In genomic region chr13:46810098-46810497, GRCm38 (mm10) we compare ENCODE assay signal across 8 mouse cellular contexts.
DNase-seq lines count a peak whose midpoint lies in the region; ATAC-seq and TF ChIP-seq lines count a peak whose summit lies in the region.
"Had no signal": no experiment of that assay in that cellular context is flagged by ENCODE, and none has a peak within 500 bp of the region (broad histone marks: within the 10 kb centered on the region; RNA-seq: fewer than 3 reads in every experiment).

No protein-coding gene starts in this region.

- no peak overlapping the region for H3K4me2 ChIP-seq in liver, embryonic 11.5 days
- H3K4me2 ChIP-seq: liver, embryonic 15.5 days had no signal

- H3K9ac ChIP-seq in liver, adult 2 months (ENCODE audit: low read depth, low read length): no peak overlapping the region
- H3K9ac ChIP-seq in liver, embryonic 11.5 days (ENCODE audit: low read depth, low read length): no peak overlapping the region
- H3K9ac ChIP-seq: liver, embryonic 15.5 days had no signal

- H3K27ac ChIP-seq in liver, adult 2 months (replicated peaks; ENCODE audit: insufficient read depth, low read depth, low read length): no peak overlapping the region
- H3K27ac ChIP-seq in liver, embryonic 11.5 days (ENCODE audit: low read depth, low read length): no peak overlapping the region
- H3K27ac ChIP-seq: liver, embryonic 15.5 days had no signal

- peak; percentile 40 for TF ChIP-seq CTCF in liver, adult 2 months (IDR thresholded peaks at IDR 0.05; ENCODE audit: low read depth, low read length)

- no peaks in the 10 kb centered on the region for H3K9me3 ChIP-seq in liver, embryonic 11.5 days (ENCODE audit: control insufficient read depth, low read length)
- H3K9me3 ChIP-seq: liver, embryonic 15.5 days had no signal

- peak; percentile 12 for DNase-seq in liver, adult 2 months (ENCODE audit: extremely low read depth, low read depth, low spot score)
- no peak for DNase-seq in liver, embryonic 11.5 days (ENCODE audit: low spot score)
- DNase-seq in MEL-GATA-1-ER (ENCODE audit: extremely low read depth, low read depth): peak; percentile 58
- peak; percentile 25 for DNase-seq in adrenal gland, postnatal 10 days
- DNase-seq in embryo, embryonic 9.5 days (ENCODE audit: extremely low spot score): peak; percentile 22
- DNase-seq in kidney, postnatal 36 days: peak; percentile 18 to 63
- peak; percentile 22 for DNase-seq in splenic B cell, adult 2 months (ENCODE audit: low read depth, low spot score)

- no peaks in the 10 kb centered on the region for H3K4me1 ChIP-seq in liver, adult 2 months (ENCODE audit: control insufficient read depth, insufficient read depth, low read length)
- no peaks in the 10 kb centered on the region for H3K4me1 ChIP-seq in liver, embryonic 11.5 days (replicated peaks; ENCODE audit: control insufficient read depth, insufficient read depth, low read length)
- H3K4me1 ChIP-seq: liver, embryonic 15.5 days had no signal

- 92% methylated on average over 12 of the region's 12 CpGs for WGBS in liver, adult 2 months
- 87% methylated on average over 12 of the region's 12 CpGs for WGBS in liver, embryonic 11.5 days

- H3K4me3 ChIP-seq in liver, adult 2 months (ENCODE audit: insufficient read depth, low read depth, low read length): no peak overlapping the region
- no peak overlapping the region for H3K4me3 ChIP-seq in liver, embryonic 11.5 days (ENCODE audit: low read depth, low read length)
- H3K4me3 ChIP-seq: liver, embryonic 15.5 days had no signal

- no peak for TF ChIP-seq POLR2A in liver, adult 2 months (IDR thresholded peaks at IDR 0.05; ENCODE audit: extremely low read depth, insufficient read depth, low read length)

- no peaks in the 10 kb centered on the region for H3K27me3 ChIP-seq in liver, adult 2 months (ENCODE audit: control insufficient read depth, insufficient read depth, low read length)
- no peaks in the 10 kb centered on the region for H3K27me3 ChIP-seq in liver, embryonic 11.5 days (replicated peaks; ENCODE audit: control insufficient read depth, insufficient read depth, low read length)
- H3K27me3 ChIP-seq in splenic B cell, adult 2 months (ENCODE audit: control insufficient read depth, insufficient read depth, low read length, poor library complexity, severe bottlenecking): no peaks in the 10 kb centered on the region
- H3K27me3 ChIP-seq: liver, embryonic 15.5 days had no signal

- peaks cover 19% of the 10 kb centered on the region; the same call in 1 of the 2 replicates for H3K36me3 ChIP-seq in liver, adult 2 months (ENCODE audit: control insufficient read depth, insufficient read depth, low read length)
- peaks cover 17% of the 10 kb centered on the region; the same call in 1 of the 2 replicates for H3K36me3 ChIP-seq in liver, embryonic 11.5 days (ENCODE audit: control insufficient read depth, insufficient read depth, low read length)
- no peaks in the 10 kb centered on the region for H3K36me3 ChIP-seq in splenic B cell, adult 2 months (ENCODE audit: control insufficient read depth, insufficient read depth, low read length, poor library complexity, severe bottlenecking)

- ATAC-seq in liver, embryonic 11.5 days (replicated peaks; ENCODE audit: low FRiP score): no peak

- H3K79me2 ChIP-seq in liver, adult 2 months (ENCODE audit: control insufficient read depth, insufficient read depth, low read length): no peaks in the 10 kb centered on the region
